Mouse (Mus musculus) limb, embryonic 11.5 days (tissue): ENCODE results near the gene Txlna. TPM values are rescaled to one million over a fixed set of nuclear protein-coding genes. Genes with fewer than 3 reads are reported as not detected.

ENCODE experiments used
- ATAC-seq: fragments of 200-750 bp; cut with Nextera tagmentation; 2 replicates; pipeline ENCODE4 v1.8.0; 2017; ENCODE audit warnings: low read depth; ENCODE audit not compliant: insufficient number of reproducible peaks, low FRiP score, low TSS enrichment
- DNase-seq: peaks from one replicate; pipeline ENCODE4 v3.0.0-alpha.2; 2015; ENCODE audit warnings: low spot score
- H3K27ac ChIP-seq: fragments of 300-500 bp; sonication (generic); replicated peaks from 2 replicates; pipeline ENCODE4 v1.5.1; 2014; ENCODE audit warnings: low read depth, mild to moderate bottlenecking, low read length
- H3K27me3 ChIP-seq: fragments of 300-500 bp; sonication (generic); 2 replicates; pipeline ENCODE4 v1.6.1; 2014; ENCODE audit warnings: mild to moderate bottlenecking, low read length, mixed read lengths; ENCODE audit not compliant: control insufficient read depth, insufficient read depth
- H3K36me3 ChIP-seq: fragments of 300-500 bp; sonication (generic); 2 replicates; pipeline ENCODE4 v1.6.1; 2014; ENCODE audit warnings: mild to moderate bottlenecking, low read length, moderate library complexity, mixed read lengths; ENCODE audit not compliant: control insufficient read depth, insufficient read depth
- H3K4me1 ChIP-seq: fragments of 300-500 bp; sonication (generic); 2 replicates; pipeline ENCODE4 v1.6.1; 2014; ENCODE audit warnings: low read length, mixed read lengths; ENCODE audit not compliant: control insufficient read depth, insufficient read depth
- H3K4me2 ChIP-seq: fragments of 300-500 bp; sonication (generic); 2 replicates; pipeline ENCODE4 v1.6.1; 2014; ENCODE audit warnings: low read depth, mild to moderate bottlenecking, moderate library complexity; ENCODE audit not compliant: severe bottlenecking
- H3K4me3 ChIP-seq: fragments of 300-500 bp; sonication (generic); 2 replicates; pipeline ENCODE4 v1.5.1; 2014; ENCODE audit warnings: low read depth, low read length
- H3K9ac ChIP-seq: fragments of 300-500 bp; sonication (generic); 2 replicates; pipeline ENCODE4 v1.6.1; 2014; ENCODE audit warnings: mild to moderate bottlenecking, low read length
- H3K9me3 ChIP-seq: fragments of 300-500 bp; sonication (generic); 2 replicates; pipeline ENCODE4 v1.6.1; 2016; ENCODE audit warnings: low read length; ENCODE audit not compliant: control insufficient read depth
- WGBS: fragments of 180-500 bp; shearing (Covaris S2); extraction: QIAGEN DNeasy Blood & Tissue Kit; methylation state at CpG from one replicate; pipeline ENCODE4 v1.1.7; 2014; 5-methylcytosine and 5-hydroxymethylcytosine counted together
- polyA plus RNA-seq: library from polyadenylated mRNA; unstranded; fragments of >200 nt; fragmentation: Nextera tagmentation; extraction: Ambion mirVana; gene quantifications from 2 replicates; pipeline ENCODE4 v1.2.1, GENCODE M21; 2014

The Txlna gene
- polyA plus RNA-seq = 111 and 123 TPM in 2 replicates

DNA sequence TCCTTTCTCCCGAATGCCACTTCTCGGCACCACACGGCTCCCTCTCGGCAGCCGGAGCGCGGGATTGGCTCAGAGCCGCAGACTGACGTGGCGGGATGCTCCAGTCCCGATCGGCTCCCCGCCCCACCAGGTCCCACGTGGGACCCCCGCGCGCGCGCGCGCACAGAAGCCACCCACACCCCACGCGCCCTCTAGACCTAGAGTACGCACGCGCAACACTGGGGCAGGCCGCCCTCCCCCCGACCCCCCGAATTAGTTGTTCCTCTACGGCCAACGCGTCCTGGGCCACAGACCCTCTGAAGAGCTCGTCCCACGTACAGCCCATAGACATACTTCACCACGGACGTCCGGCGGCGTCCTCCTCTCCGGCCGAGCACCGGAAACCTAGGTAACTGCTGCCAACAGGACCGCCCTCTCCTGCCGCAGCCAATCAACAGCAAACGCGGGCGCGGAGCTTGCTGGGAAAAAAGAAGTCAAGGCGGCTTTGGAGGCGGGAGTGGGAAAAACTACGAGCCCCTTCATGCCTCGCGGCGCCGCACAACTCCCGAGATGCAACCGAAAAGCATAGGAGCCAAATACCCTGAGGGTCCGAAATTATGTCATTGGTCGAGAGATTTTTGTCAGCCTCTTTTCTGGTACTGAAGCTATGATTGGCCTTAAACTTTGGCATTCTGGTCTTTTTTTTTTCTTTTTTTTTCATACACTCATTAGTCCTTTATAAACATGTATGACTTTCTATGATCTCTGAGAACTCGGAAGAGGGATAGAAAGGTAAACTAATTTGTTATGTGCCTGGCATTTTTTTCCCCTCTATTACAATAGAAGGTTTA is at the start of gene Txlna:
Gene Txlna (minus strand): TSS at position 428 of the 830 bp plus-strand sequence.
- DNase-seq (peak; percentile 97), ATAC-seq (peak; percentile 94)
- peak within 1 kb of the TSS; percentile 76 for H3K9ac ChIP-seq
- WGBS = under 1% methylated on average over 60 of the region's 60 CpGs
- H3K4me3 ChIP-seq = peak within 1 kb of the TSS; percentile 74
- H3K27ac ChIP-seq = peak within 1 kb of the TSS; percentile 87
- no peaks in the 10 kb centered on the region for H3K27me3 ChIP-seq
- H3K4me1 ChIP-seq = peaks cover 11% of the 10 kb centered on the region
- peak within 1 kb of the TSS; percentile 96 for H3K4me2 ChIP-seq
- H3K36me3 ChIP-seq = peaks cover 26% of the 10 kb centered on the region
- H3K9me3 ChIP-seq = no peaks in the 10 kb centered on the region

DNA sequence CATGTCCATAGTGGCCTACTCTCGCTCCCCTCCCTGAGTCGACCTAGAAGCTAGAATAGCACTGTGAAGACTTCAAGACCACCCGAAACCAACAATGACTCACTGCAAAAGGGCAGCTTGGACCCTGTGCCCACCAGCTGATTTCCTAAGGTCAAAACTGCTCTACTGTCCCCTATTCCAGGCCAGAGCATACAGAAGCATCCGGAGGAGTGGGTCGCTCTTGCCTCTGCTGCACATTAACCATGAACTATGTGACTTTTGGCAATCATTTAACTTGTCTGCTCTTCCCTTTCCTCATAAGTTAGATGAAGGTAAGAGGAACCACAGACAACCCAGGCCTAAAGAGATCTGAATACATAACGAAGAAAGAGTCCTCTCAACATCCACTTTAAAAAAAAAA is 43.7 kb upstream of the Txlna start:
- H3K4me1 ChIP-seq = no peaks in the 10 kb centered on the region
- no peak overlapping the region for H3K4me3 ChIP-seq
- DNase-seq = no peak
- 96% methylated on average over 6 of the region's 6 CpGs for WGBS
- no peak overlapping the region for H3K27ac ChIP-seq
- no peaks in the 10 kb centered on the region for H3K27me3 ChIP-seq
- no peak overlapping the region for H3K4me2 ChIP-seq
- no peak for ATAC-seq
- no peak overlapping the region for H3K9ac ChIP-seq
- H3K36me3 ChIP-seq = peaks cover 14% of the 10 kb centered on the region
- no peaks in the 10 kb centered on the region for H3K9me3 ChIP-seq

DNA sequence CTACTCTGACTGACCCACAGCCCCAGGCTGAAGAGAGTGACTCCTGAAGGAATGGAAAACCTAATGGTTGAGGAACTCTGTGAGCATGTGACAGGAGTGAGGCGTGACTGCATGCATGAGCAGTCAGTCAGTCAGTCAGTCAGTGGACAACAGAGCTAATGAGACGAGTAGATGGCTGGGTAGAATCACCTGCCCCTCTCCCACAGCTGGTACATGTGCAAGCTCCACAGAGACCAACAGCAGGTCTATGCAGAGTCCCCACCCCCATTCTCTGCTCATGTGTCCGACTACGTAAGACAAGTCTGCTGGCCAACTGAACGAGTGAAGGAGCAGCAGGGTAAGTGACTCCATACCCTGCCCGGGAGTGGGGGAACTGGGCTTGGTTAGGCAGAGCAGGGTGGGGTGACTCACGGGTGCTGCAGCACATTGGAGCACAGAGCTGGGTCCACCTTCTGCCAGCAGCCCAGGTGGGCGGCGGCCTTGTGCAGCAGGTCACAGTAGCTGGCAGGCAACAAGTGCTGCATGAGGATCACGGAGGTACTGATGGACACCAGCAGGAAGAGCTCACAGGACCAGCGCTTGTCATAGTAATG is 43.1 kb upstream of the Txlna start:
- H3K36me3 ChIP-seq = peaks cover 12% of the 10 kb centered on the region
- H3K4me3 ChIP-seq = no peak overlapping the region
- H3K27me3 ChIP-seq = no peaks in the 10 kb centered on the region
- H3K4me1 ChIP-seq = no peaks in the 10 kb centered on the region
- WGBS = 93% methylated on average over 11 of the region's 11 CpGs
- H3K9ac ChIP-seq = no peak overlapping the region
- no peaks in the 10 kb centered on the region for H3K9me3 ChIP-seq
- DNase-seq (no peak), ATAC-seq (no peak)
- H3K27ac ChIP-seq = no peak overlapping the region
- H3K4me2 ChIP-seq = no peak overlapping the region

DNA sequence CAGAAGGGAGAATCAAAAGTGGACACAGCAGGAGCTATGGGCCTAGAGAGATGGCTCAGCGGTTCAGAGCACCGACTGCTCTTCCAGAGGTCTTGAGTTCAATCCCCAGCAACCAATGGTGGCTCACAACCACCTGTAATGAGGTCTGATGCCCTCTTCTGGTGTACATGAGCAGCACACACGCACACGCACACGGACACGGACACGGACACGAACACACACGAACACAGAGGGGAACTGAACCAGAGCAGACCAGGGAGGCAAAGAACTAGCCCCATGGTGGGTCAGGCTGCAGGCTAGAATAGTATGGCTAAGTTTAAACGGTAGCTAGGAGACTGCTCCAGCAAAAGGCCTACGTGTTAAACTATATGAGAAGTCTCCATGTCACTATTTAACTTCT is 41.0 kb upstream of the Txlna start:
- Histone ChIP-seq H3K27ac (no peak overlapping the region), H3K9ac (no peak overlapping the region), H3K9me3 (no peaks in the 10 kb centered on the region), H3K36me3 (peaks cover 13% of the 10 kb centered on the region), H3K4me3 (no peak overlapping the region), H3K4me2 (no peak overlapping the region), H3K27me3 (no peaks in the 10 kb centered on the region), H3K4me1 (no peaks in the 10 kb centered on the region)
- ATAC-seq = no peak
- 94% methylated on average over 11 of the region's 11 CpGs for WGBS
- no peak for DNase-seq

DNA sequence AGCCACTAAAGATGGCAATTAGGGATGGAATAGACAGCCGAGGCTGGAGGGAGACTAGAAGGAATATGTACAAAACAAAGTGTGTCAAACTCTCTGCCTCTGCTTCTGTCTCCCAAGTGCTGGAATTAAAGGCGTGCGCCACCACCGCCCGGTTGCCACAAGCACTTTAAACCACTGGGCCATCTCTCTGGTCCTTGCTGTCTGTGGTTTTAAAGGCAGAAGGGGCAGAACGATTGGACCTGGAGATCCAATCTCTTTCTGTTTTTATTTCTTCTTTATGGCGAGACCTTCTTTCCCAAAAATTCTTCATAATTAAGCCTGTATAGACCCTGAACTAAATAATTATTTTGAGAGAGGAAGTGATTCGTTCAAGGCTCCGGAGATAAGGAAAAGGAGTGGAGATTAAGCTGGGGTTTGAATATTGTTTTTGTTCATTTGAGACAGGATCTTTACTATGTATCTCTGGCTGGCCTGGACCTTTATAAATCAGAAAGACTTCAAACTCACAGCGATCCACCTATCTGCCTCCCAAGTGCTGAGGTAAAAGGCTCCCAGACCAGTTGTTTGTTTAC is 32.1 kb upstream of the Txlna start:
- H3K9me3 ChIP-seq = no peaks in the 10 kb centered on the region
- H3K4me2 ChIP-seq = peak overlapping the region; percentile 64
- H3K36me3 ChIP-seq = no peaks in the 10 kb centered on the region; the same call in 1 of the 2 replicates
- peaks cover 4% of the 10 kb centered on the region; the same call in 1 of the 2 replicates for H3K4me1 ChIP-seq
- no peaks in the 10 kb centered on the region for H3K27me3 ChIP-seq
- ATAC-seq = no peak
- 10% methylated on average over 10 of the region's 10 CpGs for WGBS
- H3K9ac ChIP-seq = peak overlapping the region; percentile 85; the same call in 1 of the 2 replicates
- peak overlapping the region; percentile 93 for H3K4me3 ChIP-seq
- no peak overlapping the region for H3K27ac ChIP-seq
- no peak for DNase-seq

DNA sequence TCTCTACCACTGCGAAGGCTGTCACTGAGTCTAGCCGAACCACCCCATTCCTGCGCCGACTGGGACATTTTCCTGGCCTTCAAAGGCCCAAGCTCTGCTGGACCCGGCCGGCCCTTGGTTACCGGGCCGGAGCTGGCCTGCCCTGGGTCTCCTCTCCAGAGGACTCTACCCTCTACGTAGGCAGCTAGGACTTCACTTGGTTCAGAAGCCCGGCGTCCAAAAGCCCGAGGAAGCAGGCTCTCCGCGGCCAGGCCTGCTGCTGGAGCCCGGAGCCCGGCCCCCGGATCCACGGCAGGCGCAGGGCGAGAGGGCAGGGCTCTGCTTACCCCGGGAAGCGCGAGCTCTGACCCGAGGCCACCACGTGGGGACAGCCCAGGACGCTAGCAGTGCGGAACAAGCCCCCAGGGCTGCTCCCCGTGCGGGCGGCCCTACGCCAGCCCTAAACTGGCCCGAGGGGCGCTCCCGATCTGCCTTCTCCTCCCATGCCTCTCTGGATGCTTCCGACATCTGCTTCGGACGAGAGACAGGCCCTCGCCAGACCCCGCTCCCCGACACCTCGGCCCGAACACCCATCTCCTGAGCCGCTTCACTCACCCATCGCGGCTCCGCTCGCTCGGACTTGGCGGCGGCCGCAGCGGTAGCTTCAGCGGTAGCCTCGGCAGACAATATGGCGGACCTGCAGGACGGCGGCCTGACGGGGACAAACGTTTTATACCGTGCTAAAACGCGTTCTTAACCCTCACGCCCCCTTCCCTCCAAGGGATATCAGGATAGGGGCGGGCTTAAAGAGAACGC is 31.4 kb upstream of the Txlna start, which contains the start of gene Kpna6:
Gene Kpna6 (minus strand): TSS at position 685 of the 795 bp plus-strand sequence.
- WGBS = under 1% methylated on average over 65 of the region's 65 CpGs
- ATAC-seq (peak; percentile 83), DNase-seq (peak; percentile 93)
- Histone ChIP-seq H3K4me1 (peaks cover 4% of the 10 kb centered on the region; the same call in 1 of the 2 replicates), H3K4me3 (peak within 1 kb of the TSS; percentile 93), H3K27ac (peak within 1 kb of the TSS; percentile 85), H3K9ac (peak within 1 kb of the TSS; percentile 85), H3K36me3 (no peaks in the 10 kb centered on the region; the same call in 1 of the 2 replicates), H3K4me2 (peak within 1 kb of the TSS; percentile 64), H3K9me3 (no peaks in the 10 kb centered on the region), H3K27me3 (no peaks in the 10 kb centered on the region)

DNA sequence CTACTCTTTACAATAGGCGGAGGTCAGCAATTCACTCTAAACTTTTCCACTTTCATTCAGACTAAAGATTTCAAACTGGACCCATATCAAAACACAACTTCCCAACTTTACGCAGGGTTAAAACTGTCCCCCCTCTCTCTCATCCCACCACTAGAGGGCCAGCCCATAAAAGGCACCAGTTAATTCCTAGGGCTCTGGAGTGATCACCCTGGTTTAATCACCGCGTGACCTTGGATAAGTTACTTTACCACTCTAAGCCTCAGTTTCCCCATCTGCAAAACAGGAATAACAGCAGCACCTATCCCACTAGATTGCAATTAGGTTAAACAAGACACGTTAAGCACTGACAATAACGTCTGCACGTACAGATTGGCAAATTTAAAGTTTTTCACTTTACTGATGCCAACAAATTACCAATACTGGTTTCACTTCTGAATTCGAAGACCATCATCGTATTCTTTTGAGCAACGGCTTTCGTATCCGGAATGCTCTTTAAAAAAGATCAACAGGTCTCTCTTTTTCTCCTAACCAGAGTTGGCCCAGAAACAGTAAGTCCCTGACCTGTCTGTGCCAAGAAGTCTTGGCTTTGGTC is 30.7 kb upstream of the Txlna start:
- Histone ChIP-seq H3K4me1 (peaks cover 4% of the 10 kb centered on the region; the same call in 1 of the 2 replicates), H3K4me3 (peak overlapping the region; percentile 93), H3K27ac (peak overlapping the region; percentile 85; the same call in 1 of the 2 replicates), H3K4me2 (peak overlapping the region; percentile 64), H3K36me3 (no peaks in the 10 kb centered on the region; the same call in 1 of the 2 replicates), H3K9ac (peak overlapping the region; percentile 85), H3K27me3 (no peaks in the 10 kb centered on the region), H3K9me3 (no peaks in the 10 kb centered on the region)
- peak; percentile 64 for DNase-seq
- no peak for ATAC-seq
- 9% methylated on average over 12 of the region's 12 CpGs for WGBS
